Mouse (Mus musculus): ENCODE measurements around the gene Pctp. TPM values are rescaled to one million over a fixed set of nuclear protein-coding genes. Genes with fewer than 3 reads are reported as not detected.

The Pctp gene
- total and polyA plus RNA-seq, 2 experiments from 2014 or later = 0.52 to 0.99 TPM

DNA sequence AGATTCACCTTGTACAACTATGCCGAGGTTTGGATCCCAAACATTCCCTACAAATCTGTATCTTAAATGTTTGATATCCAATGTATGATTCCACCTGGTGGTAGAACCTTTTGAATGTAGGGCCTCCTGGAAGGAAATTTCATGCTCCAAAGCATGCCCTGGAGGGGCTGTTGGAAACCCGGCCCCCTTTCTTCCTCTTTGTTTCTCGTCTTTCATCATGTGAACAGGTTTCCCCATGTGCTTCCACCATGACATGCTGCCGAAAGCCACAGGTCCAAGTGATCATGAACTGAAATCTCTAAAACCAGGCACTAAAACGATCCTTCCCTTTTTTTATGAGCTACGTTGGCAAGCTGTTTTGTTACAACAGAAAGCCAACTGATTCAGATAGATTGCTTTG lies 11.0 kb upstream of the Pctp start:
- Histone ChIP-seq H3K4me2 (ENCODE audit: low read depth) (no peak overlapping the region), H3K36me3 (ENCODE audit: insufficient read depth) (no peaks in the 10 kb centered on the region), H3K4me1 (ENCODE audit: insufficient read depth) (no peaks in the 10 kb centered on the region), H3K4me3 (ENCODE audit: low read depth, low read length) (no peak overlapping the region), H3K27ac (ENCODE audit: low read depth, low read length) (no peak overlapping the region), H3K9ac (no peak overlapping the region), H3K27me3 (ENCODE audit: insufficient read depth, low read length) (no peaks in the 10 kb centered on the region; the same call in 1 of the 2 replicates), H3K9me3 (ENCODE audit: low read length) (no peaks in the 10 kb centered on the region)
- ATAC-seq (no peak), DNase-seq (no peak)
- WGBS = 92% methylated on average over 6 of the region's 6 CpGs
- no peak for TF ChIP-seq CTCF (IDR thresholded peaks at IDR 0.05; ENCODE audit: low read depth)

- H3K9ac ChIP-seq = no peak overlapping the region
- H3K27ac ChIP-seq (ENCODE audit: low read depth, low read length) = no peak overlapping the region
- no peak for ATAC-seq
- TF ChIP-seq CTCF (IDR thresholded peaks at IDR 0.05; ENCODE audit: low read depth) = no peak
- H3K4me3 ChIP-seq (ENCODE audit: low read depth, low read length) = no peak overlapping the region
- H3K4me2 ChIP-seq (ENCODE audit: low read depth) = no peak overlapping the region
- WGBS = 34% methylated on average over 7 of the region's 7 CpGs
- H3K27me3 ChIP-seq (ENCODE audit: insufficient read depth, low read length) = no peaks in the 10 kb centered on the region
- DNase-seq = no peak
- H3K4me1 ChIP-seq (ENCODE audit: insufficient read depth) = no peaks in the 10 kb centered on the region
- no peaks in the 10 kb centered on the region for H3K36me3 ChIP-seq (ENCODE audit: insufficient read depth)
- no peaks in the 10 kb centered on the region for H3K9me3 ChIP-seq (ENCODE audit: low read length)
Observed at GRCm38 (mm10) chr11:90007791-90008531, 5.3 kb upstream of the Pctp start.

- Histone ChIP-seq H3K4me2 (ENCODE audit: low read depth) (no peak overlapping the region), H3K4me3 (ENCODE audit: low read depth, low read length) (no peak overlapping the region), H3K36me3 (ENCODE audit: insufficient read depth) (no peaks in the 10 kb centered on the region), H3K9me3 (ENCODE audit: low read length) (no peaks in the 10 kb centered on the region), H3K9ac (no peak overlapping the region), H3K4me1 (ENCODE audit: insufficient read depth) (peaks cover 4% of the 10 kb centered on the region; the same call in 1 of the 2 replicates), H3K27ac (ENCODE audit: low read depth, low read length) (no peak overlapping the region), H3K27me3 (ENCODE audit: insufficient read depth, low read length) (no peaks in the 10 kb centered on the region)
- no peak for TF ChIP-seq CTCF (IDR thresholded peaks at IDR 0.05; ENCODE audit: low read depth)
- ATAC-seq = no peak
- 81% methylated on average over 4 of the region's 4 CpGs for WGBS
- no peak for DNase-seq
Observed at GRCm38 (mm10) chr11:90006111-90006510, 3.4 kb upstream of the Pctp start.

DNA sequence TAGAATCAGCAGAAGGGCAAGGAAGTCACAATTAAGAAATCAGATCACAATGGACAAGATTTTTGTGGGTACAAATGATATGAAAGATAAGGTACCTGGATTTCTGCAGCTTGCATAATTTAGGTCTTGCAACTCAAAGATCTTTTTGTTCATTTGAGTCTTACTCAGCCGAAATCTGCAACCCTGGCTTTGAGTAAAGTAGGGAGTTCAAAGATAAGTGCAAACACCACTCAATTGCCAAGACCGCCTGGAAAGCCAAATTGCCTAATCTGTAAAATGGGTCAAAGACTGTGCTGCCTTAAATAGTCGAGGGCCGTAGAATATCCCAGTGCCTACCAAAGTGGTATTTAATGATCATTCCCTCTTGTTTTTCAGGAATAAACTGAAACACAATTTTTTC lies 692 bp upstream of the Pctp start:
- no peak for TF ChIP-seq CTCF (IDR thresholded peaks at IDR 0.05; ENCODE audit: low read depth)
- Histone ChIP-seq H3K4me3 (ENCODE audit: low read depth, low read length) (no peak overlapping the region), H3K4me1 (ENCODE audit: insufficient read depth) (peaks cover 4% of the 10 kb centered on the region; the same call in 1 of the 2 replicates), H3K27ac (ENCODE audit: low read depth, low read length) (no peak overlapping the region), H3K27me3 (ENCODE audit: insufficient read depth, low read length) (no peaks in the 10 kb centered on the region), H3K4me2 (ENCODE audit: low read depth) (no peak overlapping the region), H3K36me3 (ENCODE audit: insufficient read depth) (no peaks in the 10 kb centered on the region), H3K9me3 (ENCODE audit: low read length) (no peaks in the 10 kb centered on the region), H3K9ac (no peak overlapping the region)
- ATAC-seq (no peak), DNase-seq (no peak)
- 88% methylated on average over 4 of the region's 4 CpGs for WGBS

DNA sequence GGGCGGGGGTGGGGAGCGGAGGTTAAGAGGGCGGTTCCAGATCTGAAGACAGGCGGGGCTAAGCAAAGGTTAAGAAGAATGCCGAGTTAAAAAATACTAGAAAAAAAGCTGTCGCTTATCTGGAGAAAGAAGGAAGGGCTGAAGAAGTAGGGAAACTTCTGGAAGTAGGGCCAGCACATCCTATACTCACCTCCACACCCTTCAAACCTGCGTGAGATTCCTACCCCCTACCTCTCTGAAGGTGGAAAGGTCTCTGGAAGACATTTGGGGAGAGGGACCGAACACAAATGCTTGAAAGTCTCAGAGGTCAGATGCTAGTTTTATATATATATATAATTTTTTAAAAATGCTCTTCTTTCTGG lies 274 bp upstream of the Pctp start:
- H3K4me3 ChIP-seq (ENCODE audit: low read depth, low read length) = peak overlapping the region; percentile 32
- peaks cover 4% of the 10 kb centered on the region; the same call in 1 of the 2 replicates for H3K4me1 ChIP-seq (ENCODE audit: insufficient read depth)
- H3K9ac ChIP-seq = peak overlapping the region; percentile 32; the same call in 1 of the 2 replicates
- H3K36me3 ChIP-seq (ENCODE audit: insufficient read depth) = no peaks in the 10 kb centered on the region
- ATAC-seq (no peak), DNase-seq (no peak)
- WGBS = 13% methylated on average over 8 of the region's 8 CpGs
- no peak for TF ChIP-seq CTCF (IDR thresholded peaks at IDR 0.05; ENCODE audit: low read depth)
- H3K9me3 ChIP-seq (ENCODE audit: low read length) = no peaks in the 10 kb centered on the region
- H3K27me3 ChIP-seq (ENCODE audit: insufficient read depth, low read length) = no peaks in the 10 kb centered on the region
- peak overlapping the region; percentile 66 for H3K4me2 ChIP-seq (ENCODE audit: low read depth)
- no peak overlapping the region for H3K27ac ChIP-seq (ENCODE audit: low read depth, low read length)

- no peak overlapping the region for H3K4me3 ChIP-seq (ENCODE audit: low read depth, low read length)
- ATAC-seq (no peak), DNase-seq (no peak)
- H3K36me3 ChIP-seq (ENCODE audit: insufficient read depth) = no peaks in the 10 kb centered on the region
- H3K27ac ChIP-seq (ENCODE audit: low read depth, low read length) = no peak overlapping the region
- no peak for TF ChIP-seq CTCF (IDR thresholded peaks at IDR 0.05; ENCODE audit: low read depth)
- H3K4me2 ChIP-seq (ENCODE audit: low read depth) = no peak overlapping the region
- H3K27me3 ChIP-seq (ENCODE audit: insufficient read depth, low read length) = no peaks in the 10 kb centered on the region
- H3K4me1 ChIP-seq (ENCODE audit: insufficient read depth) = peaks cover 4% of the 10 kb centered on the region; the same call in 1 of the 2 replicates
- no peak overlapping the region for H3K9ac ChIP-seq
- 86% methylated on average over 10 of the region's 10 CpGs for WGBS
- H3K9me3 ChIP-seq (ENCODE audit: low read length) = no peaks in the 10 kb centered on the region
Observed at GRCm38 (mm10) chr11:90001396-90002230, 1.1 kb downstream of the Pctp start.

- Histone ChIP-seq H3K9me3 (ENCODE audit: low read length) (no peaks in the 10 kb centered on the region), H3K4me2 (ENCODE audit: low read depth) (no peak overlapping the region), H3K27me3 (ENCODE audit: insufficient read depth, low read length) (no peaks in the 10 kb centered on the region), H3K9ac (no peak overlapping the region), H3K27ac (ENCODE audit: low read depth, low read length) (no peak overlapping the region), H3K4me1 (ENCODE audit: insufficient read depth) (peaks cover 4% of the 10 kb centered on the region; the same call in 1 of the 2 replicates), H3K36me3 (ENCODE audit: insufficient read depth) (no peaks in the 10 kb centered on the region), H3K4me3 (ENCODE audit: low read depth, low read length) (no peak overlapping the region)
- no peak for TF ChIP-seq CTCF (IDR thresholded peaks at IDR 0.05; ENCODE audit: low read depth)
- no peak for ATAC-seq
- 91% methylated on average over 4 of the region's 4 CpGs for WGBS
- no peak for DNase-seq
Observed at GRCm38 (mm10) chr11:90000666-90001065, 2.0 kb downstream of the Pctp start.
